Mouse (Mus musculus) MEL (cell line): Measurements from ENCODE around the gene T. TPM values are rescaled to one million over a fixed set of nuclear protein-coding genes. Genes with fewer than 3 reads are reported as not detected.

Experiments used
- DNase-seq: peaks from one replicate; pipeline ENCODE4 v3.0.0; 2011; ENCODE audit warnings: low read depth, low spot score
- H3K27ac ChIP-seq: 2 replicates; pipeline ENCODE4 v1.5.1; 2012; ENCODE audit warnings: low read depth, mild to moderate bottlenecking, control low read depth, low read length, moderate library complexity; ENCODE audit not compliant: control insufficient read depth
- H3K27me3 ChIP-seq, 2 experiments: fragments of 150-350 bp in 1 of 2; sonication (generic) in 1 of 2; 2 replicates each; pipeline ENCODE4 v1.6.1; 2012; ENCODE audit warnings: low read length in 2 of 2, mild to moderate bottlenecking in 2 of 2, improper control_type of control experiment in 1 of 2, moderate library complexity in 1 of 2; ENCODE audit not compliant: insufficient read depth in 2 of 2, control insufficient read depth in 1 of 2
- H3K36me3 ChIP-seq, 2 experiments: 2 replicates each; pipeline ENCODE4 v1.6.1; 2012 to 2014; ENCODE audit warnings: low read length in 2 of 2, improper control_type of control experiment in 1 of 2, inconsistent platforms in 1 of 2, mild to moderate bottlenecking in 1 of 2; ENCODE audit not compliant: insufficient read depth in 2 of 2, control insufficient read depth in 1 of 2
- H3K4me1 ChIP-seq, 2 experiments: fragments of 150-350 bp in 1 of 2; sonication (generic) in 1 of 2; 2 replicates each; pipeline ENCODE4 v1.6.1; 2012; ENCODE audit warnings: low read length in 2 of 2, improper control_type of control experiment in 1 of 2, mild to moderate bottlenecking in 1 of 2; ENCODE audit not compliant: insufficient read depth in 2 of 2, control insufficient read depth in 1 of 2
- H3K4me3 ChIP-seq, 2 experiments: fragments of 150-350 bp in 1 of 2; sonication (generic) in 1 of 2; 2 replicates each; pipeline ENCODE4 v1.5.1; 2012; ENCODE audit warnings: low read depth in 2 of 2, low read length in 2 of 2, mild to moderate bottlenecking in 2 of 2, moderate library complexity in 2 of 2, control low read depth in 1 of 2, improper control_type of control experiment in 1 of 2; ENCODE audit not compliant: control insufficient read depth in 1 of 2, insufficient read depth in 1 of 2
- H3K79me2 ChIP-seq: 2 replicates; pipeline ENCODE4 v1.6.1; 2012; ENCODE audit warnings: mild to moderate bottlenecking, low read length, moderate library complexity; ENCODE audit not compliant: control insufficient read depth, poor library complexity, insufficient read depth
- H3K9ac ChIP-seq: 2 replicates; pipeline ENCODE4 v1.6.1; 2012; ENCODE audit warnings: low read depth, mild to moderate bottlenecking, control low read depth, low read length, moderate library complexity; ENCODE audit not compliant: control insufficient read depth, poor library complexity, severe bottlenecking
- H3K9me3 ChIP-seq: fragments of 150-350 bp; sonication (generic); replicated peaks from 2 replicates; pipeline ENCODE4 v1.6.1; 2012; ENCODE audit warnings: mild to moderate bottlenecking, low read length, improper control_type of control experiment, moderate library complexity; ENCODE audit not compliant: insufficient read depth
- CTCF ChIP-seq, 3 experiments: IDR thresholded peaks in 2 of 3; conservative IDR thresholded peaks in 1 of 3; 2 replicates each; pipeline ENCODE4 v1.5.1; 2011 to 2012; ENCODE audit warnings: low read length in 3 of 3, low read depth in 2 of 3, mild to moderate bottlenecking in 2 of 3, improper control_type of control experiment in 1 of 3, inconsistent platforms in 1 of 3, mixed read lengths in 1 of 3, moderate library complexity in 1 of 3; ENCODE audit not compliant: control insufficient read depth in 1 of 3, insufficient read depth in 1 of 3, poor library complexity in 1 of 3, severe bottlenecking in 1 of 3
- E2F4 ChIP-seq: IDR thresholded peaks from 2 replicates; pipeline ENCODE4 v1.6.1; 2011; ENCODE audit warnings: low read depth, low read length, improper control_type of control experiment, borderline replicate concordance
- ETS1 ChIP-seq: IDR thresholded peaks from 2 replicates; pipeline ENCODE4 v1.6.1; 2012; ENCODE audit warnings: low read depth, mild to moderate bottlenecking, inconsistent platforms, low read length, improper control_type of control experiment, moderate library complexity
- GATA1 ChIP-seq: IDR thresholded peaks from 2 replicates; pipeline ENCODE4 v1.6.1; 2011; ENCODE audit warnings: low read depth, low read length, improper control_type of control experiment
- HCFC1 ChIP-seq: IDR thresholded peaks from 2 replicates; pipeline ENCODE4 v1.6.1; 2012; ENCODE audit warnings: low read depth, mild to moderate bottlenecking, inconsistent platforms, low read length, improper control_type of control experiment, moderate library complexity
- MAZ ChIP-seq: IDR thresholded peaks from 2 replicates; pipeline ENCODE4 v1.6.1; 2012; ENCODE audit warnings: low read depth, mild to moderate bottlenecking, inconsistent platforms, low read length, improper control_type of control experiment
- POLR2AphosphoS2 ChIP-seq: IDR thresholded peaks from 2 replicates; pipeline ENCODE4 v1.6.1; 2011; ENCODE audit warnings: low read length, improper control_type of control experiment
- POLR2AphosphoS5 ChIP-seq: IDR thresholded peaks from 2 replicates; pipeline ENCODE4 v1.6.1; 2012; ENCODE audit warnings: low read depth, borderline replicate concordance, mild to moderate bottlenecking, inconsistent platforms, low read length, moderate library complexity, mixed read lengths
- RAD21 ChIP-seq: IDR thresholded peaks from 2 replicates; pipeline ENCODE4 v1.6.1; 2011; ENCODE audit warnings: mild to moderate bottlenecking, low read depth, low read length, improper control_type of control experiment
- SIN3A ChIP-seq: IDR thresholded peaks from 2 replicates; pipeline ENCODE4 v1.6.1; 2012; ENCODE audit warnings: low read length, improper control_type of control experiment, inconsistent platforms
- SMC3 ChIP-seq: IDR thresholded peaks from 2 replicates; pipeline ENCODE4 v1.6.1; 2011; ENCODE audit warnings: low read depth, low read length, improper control_type of control experiment
- TAL1 ChIP-seq: IDR thresholded peaks from 2 replicates; pipeline ENCODE4 v1.6.1; 2012; ENCODE audit warnings: mild to moderate bottlenecking, inconsistent platforms, low read length, moderate library complexity, mixed read lengths
- UBTF ChIP-seq: IDR thresholded peaks from 2 replicates; pipeline ENCODE4 v1.6.1; 2012; ENCODE audit warnings: low read depth, mild to moderate bottlenecking, inconsistent platforms, low read length, improper control_type of control experiment, moderate library complexity, borderline replicate concordance; ENCODE audit not compliant: insufficient read depth
- USF1 ChIP-seq: IDR thresholded peaks from 2 replicates; pipeline ENCODE4 v1.6.1; 2014; ENCODE audit warnings: low read depth, mild to moderate bottlenecking, inconsistent platforms, low read length, improper control_type of control experiment, moderate library complexity
- ZC3H11A ChIP-seq: IDR thresholded peaks from 2 replicates; pipeline ENCODE4 v1.6.1; 2012; ENCODE audit warnings: low read depth, mild to moderate bottlenecking, inconsistent platforms, low read length, improper control_type of control experiment
- ZNF384 ChIP-seq: IDR thresholded peaks from 2 replicates; pipeline ENCODE4 v1.6.1; 2012; ENCODE audit warnings: low read depth, mild to moderate bottlenecking, inconsistent platforms, low read length, improper control_type of control experiment
- polyA plus RNA-seq, 2 experiments: library from polyadenylated mRNA; stranded (reverse) in 1 of 2; unstranded in 1 of 2; fragments of >175 nt in 1 of 2; fragments of >200 nt in 1 of 2; gene quantifications; 2 replicates each; pipeline versions ENCODE4 v1.2.1 to v1.2.4; 2012; ENCODE audit warnings: low replicate concordance in 2 of 2, low read depth in 1 of 2; ENCODE audit not compliant: insufficient read length in 2 of 2, insufficient read depth in 1 of 2, missing spikeins in 1 of 2
- total RNA-seq: library from RNA; depleted of rRNA; stranded (reverse); fragments of 300-350 nt; gene quantifications from 2 replicates; pipeline ENCODE4 v1.2.3, GENCODE M21; 2012

Gene T
- total and polyA plus RNA-seq, 3 experiments: not detected

GRCm38 (mm10) chr17:8467771-8468170, 33.5 kb downstream of the T start:
- Histone ChIP-seq H3K27me3 (peaks cover 5 to 22% of the 10 kb centered on the region in 2 experiments), H3K9ac (no peak overlapping the region), H3K36me3 (no peaks in the 10 kb centered on the region)
- TF ChIP-seq TAL1 (no peak), POLR2AphosphoS2 (no peak), ZNF384 (no peak), RAD21 (no peak)
- TF ChIP-seq, all 39 proteins: peak for 0
- Histone ChIP-seq H3K4me1 (no peaks in the 10 kb centered on the region), H3K4me3 (no peak overlapping the region), H3K9me3 (no peaks in the 10 kb centered on the region), H3K27ac (no peak overlapping the region), H3K79me2 (no peaks in the 10 kb centered on the region)
- no peak for DNase-seq

DNA sequence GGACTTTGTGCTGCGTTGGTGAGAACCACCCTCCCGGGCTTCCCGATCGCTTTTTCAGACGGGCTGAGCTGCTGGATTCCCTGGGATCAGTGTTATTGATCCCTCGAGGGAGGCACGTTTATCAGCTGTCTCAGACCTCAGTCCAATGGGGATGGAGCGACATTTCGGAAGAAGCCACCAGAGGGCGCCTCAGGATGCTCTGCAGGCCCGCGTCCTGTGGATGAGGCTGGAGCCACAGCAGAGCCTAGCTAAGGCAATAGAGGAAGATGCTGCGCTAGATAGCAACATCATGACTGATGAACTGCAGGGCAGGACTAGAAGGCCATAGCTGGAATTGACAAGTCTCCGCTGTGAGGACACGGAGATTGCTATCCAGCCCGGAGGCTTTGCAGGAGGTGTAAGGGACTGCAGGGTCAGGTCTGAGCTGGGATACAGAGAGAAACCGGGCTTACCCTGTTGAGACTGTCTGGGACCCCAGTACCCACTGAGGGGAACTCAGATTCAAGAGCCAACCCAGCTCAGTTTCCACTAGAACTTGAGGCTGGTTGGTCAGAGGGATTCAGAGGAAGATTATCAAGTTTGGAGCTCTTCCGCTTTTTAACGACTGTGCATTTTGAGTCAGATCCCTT, 34.6 kb downstream of the T start:
- no peak overlapping the region for H3K4me3 ChIP-seq
- TF ChIP-seq SMC3: peak; percentile 91
- peak; percentile 78 for TF ChIP-seq RAD21
- no peak for TF ChIP-seq SIN3A
- TF ChIP-seq CTCF (IDR thresholded peaks at IDR 0.05 in 2 of 3, conservative IDR thresholded peaks at IDR 0.05 in 1 of 3; ENCODE audit: control insufficient read depth in 1 of 3, insufficient read depth in 1 of 3, low read depth in 2 of 3, low read length in 3 of 3, poor library complexity in 1 of 3, severe bottlenecking in 1 of 3): peak; percentile 72 to 93 (median 84)
- peak; percentile 54 for TF ChIP-seq ZC3H11A
- TF ChIP-seq ZNF384: no peak
- TF ChIP-seq GATA1: no peak
- H3K4me1 ChIP-seq: no peaks in the 10 kb centered on the region
- no peak overlapping the region for H3K9ac ChIP-seq
- DNase-seq: peak; percentile 74
- peaks cover 5 to 23% of the 10 kb centered on the region in 2 experiments for H3K27me3 ChIP-seq
- H3K9me3 ChIP-seq: no peaks in the 10 kb centered on the region
- H3K27ac ChIP-seq: no peak overlapping the region
- H3K79me2 ChIP-seq: no peaks in the 10 kb centered on the region
- no peaks in the 10 kb centered on the region for H3K36me3 ChIP-seq

GRCm38 (mm10) chr17:8478554-8478953, 44.3 kb downstream of the T start:
- peaks cover 0 to 6% of the 10 kb centered on the region in 2 experiments; a peak in 3 of 4 replicates for H3K27me3 ChIP-seq
- no peak for TF ChIP-seq GATA1
- TF ChIP-seq SIN3A: no peak
- no peak for TF ChIP-seq UBTF
- no peak for TF ChIP-seq TAL1
- no peak for TF ChIP-seq POLR2AphosphoS5
- TF ChIP-seq MAZ: no peak
- no peak for TF ChIP-seq USF1
- no peak for TF ChIP-seq E2F4
- TF ChIP-seq SMC3: no peak
- TF ChIP-seq ZC3H11A: no peak
- TF ChIP-seq ETS1: no peak
- no peak for TF ChIP-seq HCFC1
- TF ChIP-seq, all 39 proteins: peak for 0
- Histone ChIP-seq H3K9me3 (no peaks in the 10 kb centered on the region), H3K4me1 (no peaks in the 10 kb centered on the region), H3K36me3 (no peaks in the 10 kb centered on the region), H3K27ac (no peak overlapping the region), H3K4me3 (no peak overlapping the region), H3K79me2 (no peaks in the 10 kb centered on the region), H3K9ac (no peak overlapping the region)
- no peak for DNase-seq
